Mouse (Mus musculus) cerebellum, adult (tissue): Measurements from ENCODE around the gene Ppil4.

Experiments
- ATAC-seq: cut with Nextera tagmentation; 2 replicates; pipeline ENCODE4 v1.9.2; 2017; ENCODE audit warnings: mild to moderate bottlenecking, moderate library complexity, mixed read lengths; ENCODE audit not compliant: insufficient number of reproducible peaks, low FRiP score, low TSS enrichment

Gene Ppil4

DNA sequence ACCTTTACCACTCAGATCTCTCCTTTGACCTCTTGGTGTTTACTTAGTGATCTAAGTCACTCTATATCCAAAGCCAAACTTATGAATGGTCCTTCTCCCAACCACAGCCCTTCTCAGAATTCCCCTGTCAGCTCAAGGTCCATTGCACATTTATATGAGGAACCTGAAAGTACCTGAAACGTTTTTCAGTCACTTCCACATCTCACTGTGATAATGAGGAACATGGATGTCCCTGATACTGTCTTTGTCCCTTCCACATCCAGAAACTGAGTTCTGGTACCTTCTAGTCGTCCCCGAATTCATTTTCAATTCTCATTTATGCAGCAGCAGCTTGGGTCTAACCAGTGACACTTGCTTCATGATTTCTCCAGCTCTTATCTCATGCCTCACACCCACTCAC lies 59.2 kb downstream of the Ppil4 start:
- ATAC-seq = no peak

DNA sequence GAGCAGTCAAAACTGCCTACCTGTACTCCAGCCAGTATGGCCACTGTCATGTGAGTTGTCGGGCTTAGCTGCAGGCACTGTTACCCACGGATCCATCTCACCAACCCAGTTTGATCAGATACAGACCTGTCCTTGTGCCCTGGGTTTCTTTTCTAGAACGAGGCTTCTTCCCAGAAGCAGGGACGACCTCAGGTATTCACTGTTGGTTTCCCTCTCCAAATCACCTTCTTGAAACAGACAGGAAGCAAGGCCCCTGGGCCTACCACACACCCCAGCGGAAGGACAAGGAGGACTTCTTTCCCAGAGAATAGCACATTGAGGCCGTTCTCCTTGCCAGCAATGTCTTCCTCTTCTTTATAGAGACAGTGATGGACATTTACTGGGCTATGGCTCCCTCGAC lies 67.8 kb downstream of the Ppil4 start:
- ATAC-seq = no peak

DNA sequence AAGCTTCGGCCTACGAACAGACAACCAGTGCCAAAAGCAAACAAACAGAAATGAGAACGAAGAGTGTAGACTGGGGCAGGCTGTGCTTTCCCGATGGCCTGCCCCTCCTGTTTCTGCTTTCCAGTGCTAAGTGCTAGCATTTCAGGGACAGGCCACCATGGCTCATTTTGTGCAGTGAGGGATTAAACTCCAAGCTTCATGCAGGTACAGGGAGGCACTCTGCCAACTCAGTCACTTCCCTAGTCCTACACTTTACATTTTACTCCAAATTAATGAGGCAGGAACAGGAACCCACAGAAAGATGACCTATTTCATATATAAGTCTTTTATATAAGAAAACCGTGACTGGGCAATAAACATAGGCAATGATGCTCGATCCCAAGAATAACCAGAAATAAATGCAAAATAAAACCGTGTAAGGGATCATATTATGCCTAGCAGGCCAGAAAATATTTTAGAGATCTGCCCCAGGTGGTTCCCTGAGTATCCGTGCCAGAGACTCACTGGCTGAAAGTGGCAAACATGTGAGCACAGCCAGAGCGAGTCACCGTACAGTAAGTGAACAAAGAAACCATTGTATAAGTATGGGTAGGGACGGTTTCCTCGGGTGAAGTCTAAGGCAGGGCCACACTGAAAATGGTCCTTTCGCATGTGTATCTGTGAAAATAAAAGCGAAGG lies 68.7 kb downstream of the Ppil4 start:
- ATAC-seq = no peak

DNA sequence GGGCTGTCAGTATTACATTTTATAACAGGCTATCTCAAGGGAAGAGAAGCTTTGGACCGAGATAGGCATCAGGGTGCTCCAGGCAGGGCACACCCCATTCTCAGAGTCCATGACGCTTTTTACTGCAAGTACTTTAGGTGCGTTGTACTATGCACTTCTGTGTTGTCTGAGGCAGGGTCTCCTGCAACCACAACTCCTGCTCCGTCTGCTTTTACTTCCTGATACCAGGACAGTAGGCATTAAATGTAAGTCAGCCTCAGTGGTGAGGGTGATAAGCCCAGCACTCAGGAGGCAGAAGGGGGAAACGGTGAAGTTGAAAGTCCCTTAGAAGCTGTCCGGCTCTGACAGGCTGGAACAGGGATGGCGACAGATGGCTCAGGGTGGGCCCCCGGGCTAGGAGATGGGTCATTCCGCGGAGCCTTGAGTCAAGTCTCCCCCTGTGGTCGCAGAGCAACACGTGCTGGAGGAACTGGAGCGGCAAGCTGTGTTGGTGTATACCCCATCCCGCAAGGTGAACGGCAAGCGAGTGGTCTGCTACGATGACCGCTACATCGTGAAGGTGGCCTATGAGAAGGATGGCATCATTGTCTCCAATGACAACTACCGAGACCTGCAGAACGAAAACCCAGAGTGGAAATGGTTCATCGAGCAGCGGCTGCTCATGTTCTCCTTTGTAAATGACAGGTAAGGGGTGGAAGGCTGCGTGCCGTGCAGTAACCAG lies 69.4 kb downstream of the Ppil4 start:
- no peak for ATAC-seq

DNA sequence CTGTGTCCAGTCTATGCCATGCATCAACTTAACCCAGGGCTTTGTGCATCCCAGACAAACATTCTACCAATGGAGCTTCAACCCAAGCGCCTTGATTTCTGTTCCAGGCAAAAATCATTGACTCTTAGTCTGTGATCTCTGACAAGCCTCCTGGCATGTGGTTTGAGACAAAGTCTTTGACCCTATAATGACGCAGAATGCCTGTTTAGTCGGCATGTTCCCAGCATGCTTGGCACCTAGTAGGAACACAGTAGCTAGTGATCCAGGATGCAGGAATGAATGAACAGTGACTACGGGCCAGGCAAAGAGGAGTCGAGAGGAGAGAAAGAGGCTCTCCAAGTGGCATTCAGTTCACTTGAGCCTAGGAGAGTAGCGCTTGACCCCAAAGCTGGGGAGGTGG lies 70.7 kb downstream of the Ppil4 start:
- ATAC-seq = no peak

DNA sequence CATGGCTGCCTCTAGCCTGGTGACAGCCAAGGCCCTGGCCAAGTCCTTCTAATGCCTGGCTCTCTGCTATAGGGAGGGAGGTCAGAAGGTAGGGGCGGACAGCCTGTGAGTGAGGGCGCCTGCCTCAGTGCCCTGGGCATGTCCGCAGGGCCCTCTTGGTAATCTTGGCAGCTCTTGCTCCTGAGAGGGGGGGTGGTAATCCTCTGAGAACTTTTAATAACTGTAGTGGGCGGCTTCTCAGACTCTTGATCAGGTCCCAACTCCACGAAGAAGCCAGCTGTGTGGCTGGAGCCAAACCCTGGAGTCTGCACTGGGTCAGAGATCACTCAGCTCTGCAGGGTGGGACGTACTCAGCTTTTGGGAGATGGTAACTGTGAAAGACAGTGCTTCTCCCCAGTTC lies 71.5 kb downstream of the Ppil4 start:
- no peak for ATAC-seq

DNA sequence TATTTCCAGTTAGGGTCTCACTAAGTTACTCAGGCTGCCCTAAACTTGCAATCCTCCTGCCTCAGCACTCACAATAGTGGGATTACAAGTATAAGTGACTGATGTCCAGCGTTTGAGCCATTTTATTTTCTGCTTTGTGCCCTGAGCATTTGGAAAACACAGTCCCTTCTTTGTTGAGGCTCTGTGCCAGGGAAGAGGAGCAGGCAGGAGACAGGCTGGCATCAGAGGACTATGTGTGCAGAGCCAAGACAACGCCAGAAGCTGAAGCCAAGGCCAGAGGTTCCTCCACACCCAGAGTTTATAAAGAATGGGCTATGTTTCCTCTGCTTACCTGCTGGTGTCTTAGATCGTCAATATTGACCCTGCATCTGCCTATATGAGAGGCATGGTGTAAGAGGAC lies 72.1 kb downstream of the Ppil4 start:
- ATAC-seq = no peak

DNA sequence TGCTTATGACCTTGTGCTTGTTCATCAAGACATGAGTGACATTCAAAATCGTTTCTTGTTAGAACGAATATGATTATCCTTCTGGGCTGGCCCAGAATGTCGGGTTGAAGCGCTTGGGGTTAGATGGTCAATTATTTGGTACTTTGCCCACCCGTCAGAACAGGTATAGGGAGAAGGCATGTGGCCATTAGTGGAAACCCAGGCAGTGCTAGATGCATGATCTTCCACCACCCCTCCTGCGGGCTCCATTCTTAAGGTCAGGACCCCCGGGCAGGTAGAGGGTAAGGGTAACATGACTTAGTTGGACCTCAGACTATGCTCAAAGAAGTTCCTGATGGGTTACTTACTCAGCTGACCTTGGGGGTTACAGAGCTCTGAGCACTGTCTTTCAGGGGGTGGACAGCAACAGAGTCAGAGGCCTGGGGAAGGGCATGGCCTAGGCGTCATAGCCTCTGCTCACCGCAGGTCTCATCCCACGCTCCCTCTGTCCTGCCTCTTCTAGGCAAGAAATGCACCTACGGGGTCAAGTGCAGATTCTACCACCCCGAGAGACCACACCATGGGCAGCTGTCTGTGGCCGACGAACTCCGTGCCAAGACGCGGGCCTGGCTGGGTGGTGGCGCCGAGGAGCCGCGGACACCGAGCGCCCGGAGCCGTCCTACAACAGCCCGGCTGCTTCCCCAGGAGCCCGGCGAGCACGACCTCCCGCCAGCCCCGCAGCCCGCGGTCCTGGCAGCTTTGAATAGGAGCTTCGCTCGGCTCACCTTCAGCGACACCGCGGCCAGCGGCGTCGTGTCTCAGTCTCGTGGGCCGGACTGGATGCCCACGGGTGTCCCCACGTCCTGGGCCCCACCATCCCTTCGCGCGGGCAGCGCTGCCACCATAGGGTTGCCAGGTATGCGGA lies 74.3 kb downstream of the Ppil4 start:
- no peak for ATAC-seq

DNA sequence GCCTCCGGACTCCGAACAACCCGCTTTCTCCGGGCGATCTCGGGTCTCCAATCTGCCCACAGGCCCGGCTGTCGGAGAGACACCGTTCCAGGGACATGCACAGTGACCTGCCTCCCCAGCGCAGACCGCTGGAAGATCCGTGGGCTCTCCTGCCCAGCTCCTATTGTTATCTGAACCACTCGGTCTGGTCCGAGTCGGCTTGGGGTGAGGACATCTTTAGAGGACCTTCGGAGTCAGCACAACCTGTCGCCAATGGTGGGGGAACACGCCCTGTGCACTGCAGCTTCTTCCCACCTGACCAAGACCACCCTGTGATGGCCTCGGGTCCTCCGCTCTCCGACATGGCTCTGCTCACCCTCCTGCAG lies 75.0 kb downstream of the Ppil4 start:
- no peak for ATAC-seq

DNA sequence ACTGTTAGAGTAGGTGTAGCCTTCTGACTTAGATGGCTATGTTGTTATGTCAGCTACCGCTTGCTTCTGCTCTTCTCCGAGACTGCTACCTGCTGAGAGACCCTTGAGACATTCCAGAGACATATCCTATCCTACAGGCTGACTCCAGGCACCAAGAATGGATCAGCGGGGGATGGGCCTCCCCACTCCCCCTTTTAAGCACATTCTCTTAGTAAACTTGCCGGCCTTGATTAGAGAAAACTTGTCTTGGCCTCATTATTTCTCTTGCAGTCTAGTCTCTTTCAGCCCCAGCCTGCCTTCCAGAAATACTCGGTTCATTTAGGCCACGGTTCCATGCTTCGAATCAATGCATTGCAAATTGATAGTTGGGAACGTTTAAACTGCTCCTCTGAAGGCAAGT lies 77.1 kb downstream of the Ppil4 start:
- no peak for ATAC-seq

DNA sequence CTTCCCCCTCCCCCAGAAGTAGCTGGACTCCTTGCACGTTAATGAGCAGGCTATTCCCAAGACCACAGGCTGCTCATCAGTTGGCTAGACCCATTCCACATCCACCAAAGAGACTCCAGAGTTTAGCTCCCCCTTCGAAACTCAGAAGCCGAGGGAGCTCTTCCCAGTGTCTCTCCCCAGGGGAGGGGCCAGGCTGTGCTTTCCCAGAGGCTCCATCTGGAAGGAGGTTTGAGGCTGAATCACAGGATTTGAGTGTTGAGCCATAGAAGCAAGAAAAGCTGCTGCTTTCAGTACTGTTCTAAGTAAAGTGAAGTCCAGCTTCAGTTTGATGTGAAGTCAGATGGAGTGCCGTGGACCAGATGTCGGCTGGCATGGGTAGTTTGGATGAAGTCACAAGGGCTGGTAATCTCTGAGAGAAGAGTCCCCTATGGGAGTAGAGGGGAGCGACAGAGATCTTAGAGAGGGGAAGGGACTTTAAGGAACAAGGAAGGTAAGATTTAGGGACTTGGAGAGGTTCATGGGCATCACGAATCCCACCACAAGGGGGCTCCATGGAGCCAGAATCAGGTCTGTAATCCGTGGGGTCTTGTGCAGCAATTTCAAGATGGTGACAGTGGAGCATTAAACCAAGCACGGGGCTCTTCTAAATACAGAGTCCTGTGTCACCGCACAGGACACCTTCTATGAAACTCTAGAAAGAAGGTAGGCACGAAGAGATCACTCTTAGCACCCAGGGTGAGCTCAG lies 78.1 kb downstream of the Ppil4 start:
- no peak for ATAC-seq

DNA sequence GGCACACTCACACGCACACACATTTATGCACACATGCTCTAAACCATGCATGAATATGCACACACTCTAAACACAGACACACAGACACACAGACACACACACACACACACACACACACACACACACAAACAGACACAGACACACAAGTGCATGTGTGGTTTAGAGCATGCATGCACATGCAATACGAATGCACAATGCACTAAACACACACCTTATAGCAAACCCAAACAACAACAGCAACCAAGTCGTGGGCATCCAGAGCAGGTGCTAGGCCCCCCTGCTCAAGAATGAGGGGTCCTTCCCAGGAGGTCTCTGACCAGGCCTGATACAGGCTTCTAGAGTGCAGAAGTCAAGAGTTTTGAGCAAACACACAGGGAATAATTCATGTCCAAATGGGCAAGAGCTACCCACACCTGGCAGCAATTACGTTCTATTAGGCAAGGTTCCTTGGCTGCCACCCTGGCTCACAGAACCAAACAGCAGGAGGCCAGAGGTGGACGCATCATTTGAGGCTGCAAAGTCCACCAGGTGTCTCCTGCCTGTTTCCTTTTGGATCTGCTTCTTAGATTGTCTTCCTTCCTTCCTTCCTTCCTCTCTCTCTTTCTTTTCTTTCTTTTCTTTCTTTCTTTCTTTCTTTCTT lies 78.8 kb downstream of the Ppil4 start:
- ATAC-seq = no peak
